Mouse (Mus musculus) megakaryocyte, embryonic 14.5 days (primary cell): ENCODE data around the gene Dnah11.

Experiments used
- FLI1 ChIP-seq: IDR thresholded peaks from 2 replicates; pipeline ENCODE4 v1.6.1; 2012; ENCODE audit warnings: low read length, inconsistent platforms, mixed read lengths
- GATA1 ChIP-seq: IDR thresholded peaks from 3 replicates; pipeline ENCODE4 v1.6.1; 2012; ENCODE audit warnings: mixed read lengths, low read length, inconsistent platforms, borderline replicate concordance

DNA sequence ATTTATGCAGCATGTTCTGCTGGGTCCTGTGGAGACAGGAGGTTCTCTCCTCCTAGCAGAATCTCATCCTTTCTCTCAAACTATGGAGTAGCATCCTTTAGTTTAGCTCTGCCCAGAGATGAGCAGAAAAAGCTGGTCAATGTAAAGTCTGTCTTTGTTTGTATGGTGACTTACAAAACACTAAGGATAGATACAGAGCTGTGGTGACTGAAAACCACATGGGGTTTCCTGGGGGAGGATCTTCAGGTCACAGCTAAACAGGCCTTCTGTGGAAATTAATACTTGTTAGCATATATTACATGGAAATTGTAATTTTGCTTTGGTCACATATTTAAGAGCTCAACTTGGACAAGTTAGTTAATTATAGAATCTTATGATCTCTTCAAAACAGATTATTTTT, 239.6 kb downstream of the Dnah11 start:
- TF ChIP-seq GATA1, result no peak
- no peak for TF ChIP-seq FLI1
